Mouse (Mus musculus) midbrain, embryonic 10.5 days (tissue): ENCODE data around the gene Rap1gap. TPM values are rescaled to one million over a fixed set of nuclear protein-coding genes. Genes with fewer than 3 reads are reported as not detected.

ENCODE experiments used
- DNase-seq: peaks from one replicate; pipeline ENCODE4 v3.0.0-alpha.2; 2017; ENCODE audit warnings: low spot score
- H3K27ac ChIP-seq: fragments of 300-500 bp; sonication (generic); replicated peaks from 2 replicates; pipeline ENCODE4 v1.5.1; 2016; ENCODE audit warnings: mild to moderate bottlenecking
- H3K27me3 ChIP-seq: fragments of 300-500 bp; sonication (generic); 2 replicates; pipeline ENCODE4 v1.6.1; 2016; ENCODE audit warnings: low read depth, mild to moderate bottlenecking; ENCODE audit not compliant: poor library complexity, severe bottlenecking
- H3K36me3 ChIP-seq: fragments of 300-500 bp; sonication (generic); 2 replicates; pipeline ENCODE4 v1.6.1; 2016; ENCODE audit warnings: mild to moderate bottlenecking, moderate library complexity
- H3K4me1 ChIP-seq: fragments of 300-500 bp; sonication (generic); 2 replicates; pipeline ENCODE4 v1.6.1; 2016
- H3K4me3 ChIP-seq: fragments of 300-500 bp; sonication (generic); 2 replicates; pipeline ENCODE4 v1.5.1; 2016; ENCODE audit warnings: mild to moderate bottlenecking, moderate library complexity
- H3K9me3 ChIP-seq: fragments of 300-500 bp; sonication (generic); replicated peaks from 2 replicates; pipeline ENCODE4 v1.6.1; 2016; ENCODE audit warnings: mild to moderate bottlenecking
- WGBS: fragments of 180-500 bp; shearing (Covaris S2); methylation state at CpG from one replicate; pipeline ENCODE4 v1.1.7; 2016; 5-methylcytosine and 5-hydroxymethylcytosine counted together
- polyA plus RNA-seq: library from polyadenylated mRNA; unstranded; fragments of >200 nt; fragmentation: Nextera tagmentation; extraction: Ambion mirVana; gene quantifications from 2 replicates; pipeline ENCODE4 v1.2.1, GENCODE M21; 2016

Gene Rap1gap
- polyA plus RNA-seq, 1 experiment from 2014 or later, result 4.5 TPM

DNA sequence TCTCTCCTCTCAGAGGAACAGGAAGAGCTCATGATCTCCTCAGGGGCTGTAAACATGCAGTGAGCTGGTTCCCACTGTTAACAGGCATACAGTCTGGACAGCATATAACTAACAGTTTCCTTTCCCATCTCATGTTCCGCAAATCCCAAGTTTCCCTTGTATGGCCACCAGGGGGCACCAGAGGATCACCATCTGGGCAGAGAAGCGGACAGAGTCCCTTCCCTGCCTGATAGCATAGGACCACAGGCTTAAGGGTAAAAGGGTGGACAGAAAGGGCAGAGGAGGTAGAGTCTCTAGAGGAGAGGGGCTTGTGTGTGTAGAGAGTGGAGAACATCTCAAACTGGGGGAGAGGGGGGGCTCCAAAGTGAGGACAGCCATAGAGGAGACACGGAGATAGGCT is 65.6 kb downstream of the Rap1gap start:
- Histone ChIP-seq H3K27me3 (peaks cover 57% of the 10 kb centered on the region), H3K9me3 (no peaks in the 10 kb centered on the region), H3K36me3 (no peaks in the 10 kb centered on the region), H3K4me1 (peaks cover 43% of the 10 kb centered on the region), H3K27ac (no peak overlapping the region), H3K4me3 (no peak overlapping the region)
- 23% methylated on average over 3 of the region's 3 CpGs for WGBS
- peak; percentile 91 for DNase-seq

DNA sequence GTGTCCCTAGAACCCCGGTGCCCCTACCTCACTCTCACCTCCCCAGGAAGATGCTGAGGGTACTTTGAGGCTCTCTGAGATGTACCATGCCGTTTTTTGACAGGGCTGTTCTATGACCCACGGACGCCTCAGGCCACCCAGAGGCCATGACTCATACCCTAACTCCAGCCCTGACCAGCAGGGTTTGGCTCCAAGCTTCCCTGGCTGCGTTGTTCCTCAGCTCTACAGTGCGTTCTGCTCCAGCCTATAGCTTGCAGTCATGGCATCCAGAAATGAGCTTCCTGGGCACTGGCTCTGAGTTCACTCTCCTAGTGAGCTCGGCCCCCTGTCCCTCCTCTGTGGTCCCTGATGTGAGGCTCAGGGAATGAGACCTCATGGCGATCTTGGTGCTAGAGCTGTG is 66.2 kb downstream of the Rap1gap start:
- Histone ChIP-seq H3K36me3 (no peaks in the 10 kb centered on the region), H3K4me1 (peaks cover 43% of the 10 kb centered on the region), H3K27me3 (peaks cover 56% of the 10 kb centered on the region), H3K27ac (no peak overlapping the region), H3K4me3 (no peak overlapping the region), H3K9me3 (no peaks in the 10 kb centered on the region)
- DNase-seq, result no peak
- WGBS, result 87% methylated on average over 8 of the region's 8 CpGs

DNA sequence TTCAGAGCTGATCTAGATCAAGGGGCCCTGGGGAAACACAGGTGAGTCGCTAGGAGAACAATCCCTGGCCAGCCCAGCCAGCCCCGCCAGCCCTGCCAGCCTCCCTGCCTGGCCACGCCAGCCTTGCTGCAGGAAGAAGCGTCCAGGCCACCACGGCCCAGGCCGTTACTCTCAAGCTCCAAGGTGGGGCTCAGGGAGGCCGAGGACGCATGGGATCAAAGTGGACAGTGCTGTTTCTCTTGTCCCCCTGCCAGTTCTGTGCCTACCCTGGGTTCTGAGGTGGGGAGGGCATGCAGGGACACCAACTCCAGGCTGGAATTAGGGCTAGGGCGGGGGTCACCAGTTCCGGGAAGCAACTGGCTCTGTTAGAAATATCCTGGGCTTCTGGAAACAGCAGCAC is 67.4 kb downstream of the Rap1gap start:
- Histone ChIP-seq H3K9me3 (no peaks in the 10 kb centered on the region), H3K4me3 (no peak overlapping the region), H3K4me1 (peaks cover 48% of the 10 kb centered on the region), H3K27ac (no peak overlapping the region), H3K36me3 (no peaks in the 10 kb centered on the region), H3K27me3 (peaks cover 52% of the 10 kb centered on the region)
- WGBS, result 65% methylated on average over 10 of the region's 10 CpGs
- DNase-seq, result no peak

DNA sequence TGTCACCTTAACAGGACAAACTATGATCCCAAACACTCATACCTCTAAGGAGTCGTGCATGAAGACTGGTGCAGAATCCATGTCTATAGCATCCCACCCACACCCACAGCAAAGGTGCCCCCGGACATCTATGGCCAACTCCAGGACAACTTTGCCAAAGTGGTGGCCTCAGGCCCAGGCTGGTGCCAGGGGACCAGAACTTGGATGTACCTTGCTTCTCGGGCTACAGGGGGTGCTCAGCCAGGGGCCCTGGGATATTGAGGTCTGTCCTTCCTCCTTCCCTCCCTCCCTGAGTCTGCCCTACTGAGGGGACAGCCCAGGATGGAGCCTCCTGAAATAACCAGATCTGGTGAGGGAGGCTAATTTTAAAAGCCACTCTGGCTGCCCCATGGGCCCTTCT is 67.8 kb downstream of the Rap1gap start:
- Histone ChIP-seq H3K4me1 (peaks cover 48% of the 10 kb centered on the region), H3K27ac (no peak overlapping the region), H3K9me3 (no peaks in the 10 kb centered on the region), H3K27me3 (peaks cover 48% of the 10 kb centered on the region), H3K4me3 (no peak overlapping the region), H3K36me3 (no peaks in the 10 kb centered on the region)
- 72% methylated on average over 3 of the region's 3 CpGs for WGBS
- DNase-seq, result no peak

DNA sequence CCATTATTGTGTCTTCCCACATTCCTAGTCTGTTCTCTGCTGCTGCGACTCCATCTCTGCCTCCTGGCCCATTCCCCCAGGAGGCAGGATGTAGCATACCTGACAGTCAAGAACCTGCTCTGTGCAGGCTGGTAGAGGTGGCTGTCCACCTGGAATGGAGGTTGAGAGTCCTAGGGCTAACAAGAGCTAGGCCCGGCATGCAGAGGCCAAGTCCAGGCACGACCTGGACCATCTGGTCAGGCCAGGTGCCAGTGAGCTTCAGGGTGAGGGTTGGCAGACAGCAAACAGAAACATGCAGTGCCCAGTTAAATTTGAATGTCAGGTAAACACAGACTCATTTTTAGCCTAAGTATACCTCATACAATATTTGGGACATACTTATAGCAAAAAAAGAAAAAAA is 68.4 kb downstream of the Rap1gap start:
- H3K4me1 ChIP-seq, result peaks cover 45% of the 10 kb centered on the region
- H3K9me3 ChIP-seq, result no peaks in the 10 kb centered on the region
- DNase-seq, result no peak
- no peak overlapping the region for H3K4me3 ChIP-seq
- WGBS, result 85% methylated on average over 3 of the region's 3 CpGs
- no peaks in the 10 kb centered on the region for H3K36me3 ChIP-seq
- peaks cover 42% of the 10 kb centered on the region for H3K27me3 ChIP-seq
- H3K27ac ChIP-seq, result no peak overlapping the region

DNA sequence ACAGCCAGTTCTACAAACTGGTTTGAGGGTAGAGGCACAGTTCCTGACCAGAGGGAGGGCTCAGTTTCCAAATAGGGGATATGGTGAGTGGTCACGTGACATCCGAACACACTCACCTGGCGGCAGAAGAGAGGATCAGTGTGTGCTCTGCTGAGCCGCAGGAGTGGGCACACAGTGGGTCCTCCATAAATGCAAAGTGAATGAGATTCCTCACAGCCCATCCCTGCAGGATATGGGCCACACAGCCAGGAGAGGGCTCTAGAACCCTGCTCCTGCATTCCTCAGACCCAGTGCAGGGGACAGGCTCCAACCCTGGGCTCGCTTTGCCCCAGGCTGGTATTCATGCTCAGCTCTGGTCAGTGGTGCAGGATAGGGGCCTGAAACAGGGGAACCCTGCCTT is 68.9 kb downstream of the Rap1gap start:
- Histone ChIP-seq H3K4me1 (peaks cover 40% of the 10 kb centered on the region), H3K9me3 (no peaks in the 10 kb centered on the region), H3K4me3 (no peak overlapping the region), H3K36me3 (no peaks in the 10 kb centered on the region), H3K27me3 (peaks cover 37% of the 10 kb centered on the region), H3K27ac (no peak overlapping the region)
- 70% methylated on average over 5 of the region's 5 CpGs for WGBS
- DNase-seq, result no peak

DNA sequence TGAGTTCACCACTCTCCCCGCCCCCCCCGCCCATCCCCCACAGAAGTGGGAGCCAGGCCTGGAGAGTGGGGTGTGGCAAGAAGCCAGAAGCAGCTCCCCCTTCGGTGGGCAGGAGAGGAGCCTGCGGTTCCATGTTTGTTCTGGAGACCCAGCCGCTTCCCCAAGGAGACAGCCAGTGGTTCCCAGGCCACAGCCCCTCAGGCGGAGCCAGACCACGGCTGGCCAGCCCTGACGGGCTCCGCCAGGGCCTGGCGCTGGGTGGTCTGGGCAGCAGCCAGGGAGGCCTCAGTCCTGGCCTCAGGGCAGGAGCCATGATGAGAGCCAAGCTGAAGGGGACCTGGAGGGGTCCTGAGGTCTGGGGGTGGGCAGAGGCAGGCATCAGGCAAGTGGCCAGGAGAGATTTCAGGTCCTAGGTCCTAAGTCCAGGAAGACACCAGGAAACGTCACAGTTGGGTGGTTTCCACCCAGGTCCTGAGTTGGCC is 71.7 kb downstream of the Rap1gap start:
- H3K27me3 ChIP-seq, result peaks cover 18% of the 10 kb centered on the region
- no peak overlapping the region for H3K4me3 ChIP-seq
- H3K9me3 ChIP-seq, result no peaks in the 10 kb centered on the region
- H3K4me1 ChIP-seq, result peaks cover 35% of the 10 kb centered on the region
- WGBS, result 55% methylated on average over 11 of the region's 11 CpGs
- peak overlapping the region; percentile 83 for H3K27ac ChIP-seq
- DNase-seq, result peak; percentile 42
- H3K36me3 ChIP-seq, result no peaks in the 10 kb centered on the region

DNA sequence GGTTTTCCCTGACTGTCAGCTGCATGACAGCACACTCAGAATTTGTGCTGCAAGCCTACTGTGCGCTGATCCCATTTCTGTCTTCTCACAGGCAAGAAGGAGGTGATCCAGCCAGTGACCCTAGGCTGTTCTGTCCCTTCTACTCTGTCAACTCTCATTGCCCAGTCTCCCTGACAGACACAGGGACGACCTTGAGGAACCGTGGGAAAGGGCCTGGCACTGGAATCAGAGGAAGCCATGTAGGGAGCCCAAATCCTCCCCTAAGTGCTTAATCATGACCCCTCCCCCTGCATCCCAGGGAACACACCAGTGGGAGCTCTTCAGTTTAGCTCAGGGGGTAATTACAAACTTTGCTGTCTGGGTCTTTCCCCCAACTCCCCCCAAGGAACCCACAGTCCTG is 73.2 kb downstream of the Rap1gap start:
- no peaks in the 10 kb centered on the region for H3K9me3 ChIP-seq
- H3K27ac ChIP-seq, result no peak overlapping the region; the same call in none of the 2 replicates
- 72% methylated on average over 3 of the region's 3 CpGs for WGBS

DNA sequence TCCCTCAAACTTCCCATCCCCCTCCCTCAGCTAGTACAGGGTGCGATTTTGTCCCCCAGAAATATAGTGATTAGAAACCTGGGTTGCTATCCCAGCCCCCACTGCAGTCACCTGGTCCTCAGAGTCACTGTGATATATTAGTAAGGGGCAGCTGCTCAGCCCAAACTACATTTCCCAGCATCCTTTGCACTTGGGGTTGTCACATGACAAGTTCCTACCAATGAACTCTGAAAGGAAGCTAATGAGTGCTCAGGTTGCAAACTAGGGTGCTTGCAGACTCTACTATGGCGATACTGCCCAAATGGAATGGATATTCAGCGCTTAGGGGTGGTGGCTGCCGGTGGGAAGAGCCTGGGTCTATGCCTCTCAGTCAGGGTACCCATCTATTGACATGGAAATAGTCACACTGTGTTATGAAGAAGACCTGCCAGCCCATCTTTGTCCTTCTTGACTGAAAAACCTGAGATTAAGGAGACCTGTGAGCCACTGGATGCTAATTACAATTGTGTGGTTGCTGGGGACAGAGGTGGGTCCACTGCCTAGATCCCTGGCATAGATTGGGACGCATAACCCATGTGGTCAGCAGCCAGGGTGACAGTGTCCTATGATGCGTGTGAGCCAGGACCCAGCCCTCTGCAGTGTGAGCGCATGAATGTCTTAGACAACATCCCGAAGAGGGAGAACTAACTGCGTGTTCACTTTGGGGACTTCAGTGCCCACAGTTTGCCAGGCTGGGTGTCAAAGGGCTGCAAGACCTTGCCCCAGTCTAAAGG is 74.8 kb downstream of the Rap1gap start:
- H3K27ac ChIP-seq, result peak overlapping the region; percentile 69
- no peaks in the 10 kb centered on the region for H3K36me3 ChIP-seq
- H3K27me3 ChIP-seq, result no peaks in the 10 kb centered on the region
- DNase-seq, result peak; percentile 52
- H3K9me3 ChIP-seq, result no peaks in the 10 kb centered on the region
- whole genome bisulfite sequencing, result 51% methylated on average over 9 of the region's 9 CpGs
- peak overlapping the region; percentile 31 for H3K4me3 ChIP-seq
- peaks cover 40% of the 10 kb centered on the region for H3K4me1 ChIP-seq

More for the DNA sequence above, 73.2 kb downstream of the Rap1gap start:
- Histone ChIP-seq H3K36me3 (no peaks in the 10 kb centered on the region), H3K4me1 (peaks cover 35% of the 10 kb centered on the region), H3K4me3 (no peak overlapping the region), H3K27me3 (0 out of 2 replicates have a peak, but pooled peaks cover 3% of the 10 kb centered on the region)
- DNase-seq, result no peak

DNA sequence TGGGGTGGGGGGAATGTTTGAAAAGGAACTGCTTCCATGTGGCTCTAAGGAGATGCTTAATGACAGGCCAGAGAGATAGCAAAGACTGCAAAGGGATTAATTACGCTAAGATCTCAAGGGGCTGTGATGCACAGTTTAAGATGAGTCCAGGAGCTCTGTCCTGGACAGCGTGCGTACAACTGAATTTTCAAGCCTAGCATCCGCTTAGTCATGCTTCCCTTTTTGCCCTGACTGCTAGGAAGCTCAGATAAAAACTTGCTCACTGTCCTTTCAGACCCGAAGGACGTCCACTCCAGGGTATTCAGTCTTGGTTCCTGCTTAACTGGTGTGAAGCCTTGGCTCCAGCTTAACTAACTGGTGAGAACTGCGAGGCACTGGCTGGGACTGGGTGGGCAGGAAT is 75.8 kb downstream of the Rap1gap start:
- Histone ChIP-seq H3K4me3 (no peak overlapping the region), H3K36me3 (peaks cover under 1% of the 10 kb centered on the region; the same call in 1 of the 2 replicates), H3K4me1 (peaks cover 40% of the 10 kb centered on the region), H3K9me3 (no peaks in the 10 kb centered on the region), H3K27me3 (no peaks in the 10 kb centered on the region), H3K27ac (no peak overlapping the region)
- DNase-seq, result no peak
- 91% methylated on average over 7 of the region's 7 CpGs for WGBS

DNA sequence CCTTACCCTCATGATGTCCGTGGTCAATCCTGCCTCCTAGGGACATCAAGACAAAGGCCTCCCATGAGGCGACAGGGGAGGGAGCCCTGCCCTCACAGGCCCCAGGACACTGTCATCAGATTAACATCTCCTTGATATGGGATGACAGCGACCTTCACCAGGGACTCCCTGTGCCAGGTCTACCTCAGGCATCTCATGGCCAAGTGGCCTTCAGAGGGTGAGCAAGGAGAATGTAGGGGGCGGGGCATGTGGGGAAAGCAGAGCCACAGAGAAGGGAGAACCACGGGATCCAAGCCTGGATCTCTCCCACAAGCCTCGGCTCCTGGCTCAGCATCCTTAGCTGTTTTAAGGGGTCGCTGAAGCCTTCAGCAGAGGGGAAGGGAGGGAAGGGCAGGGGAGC is 79.3 kb downstream of the Rap1gap start:
- Histone ChIP-seq H3K27ac (peak overlapping the region; percentile 61; the same call in 1 of the 2 replicates), H3K4me3 (no peak overlapping the region), H3K4me1 (peaks cover 19% of the 10 kb centered on the region), H3K9me3 (no peaks in the 10 kb centered on the region), H3K36me3 (peaks cover 23% of the 10 kb centered on the region), H3K27me3 (no peaks in the 10 kb centered on the region)
- WGBS, result 57% methylated on average over 7 of the region's 7 CpGs
- DNase-seq, result no peak

DNA sequence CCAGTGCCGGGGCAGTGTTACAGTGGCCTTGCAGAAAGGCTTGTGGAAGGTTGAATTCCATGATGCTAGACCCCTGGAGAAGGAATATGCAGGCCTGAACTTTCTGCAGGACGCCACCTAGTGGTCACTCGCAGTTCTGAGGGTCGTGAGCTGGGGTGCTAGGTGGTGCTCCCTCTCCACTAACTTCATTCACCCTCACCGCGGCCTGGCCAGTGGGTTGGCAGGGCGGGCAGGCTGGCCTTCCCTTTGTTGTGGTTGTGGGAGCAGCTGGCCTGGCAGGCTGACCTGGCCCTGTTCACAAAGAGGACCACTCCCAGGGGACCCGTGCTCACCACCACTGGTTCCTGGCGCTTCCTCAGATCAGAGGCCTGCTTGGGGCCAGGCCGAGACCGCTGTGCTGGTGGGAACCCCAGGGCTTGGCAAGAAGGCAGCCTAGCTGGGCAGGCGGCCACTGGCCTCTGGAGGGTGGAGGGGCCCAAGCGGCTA is 80.0 kb downstream of the Rap1gap start:
- Histone ChIP-seq H3K9me3 (no peaks in the 10 kb centered on the region), H3K27ac (peak overlapping the region; percentile 68), H3K36me3 (peaks cover 23% of the 10 kb centered on the region), H3K4me1 (peaks cover 12% of the 10 kb centered on the region), H3K27me3 (no peaks in the 10 kb centered on the region), H3K4me3 (no peak overlapping the region)
- DNase-seq, result peak; percentile 43
- WGBS, result 62% methylated on average over 13 of the region's 13 CpGs

DNA sequence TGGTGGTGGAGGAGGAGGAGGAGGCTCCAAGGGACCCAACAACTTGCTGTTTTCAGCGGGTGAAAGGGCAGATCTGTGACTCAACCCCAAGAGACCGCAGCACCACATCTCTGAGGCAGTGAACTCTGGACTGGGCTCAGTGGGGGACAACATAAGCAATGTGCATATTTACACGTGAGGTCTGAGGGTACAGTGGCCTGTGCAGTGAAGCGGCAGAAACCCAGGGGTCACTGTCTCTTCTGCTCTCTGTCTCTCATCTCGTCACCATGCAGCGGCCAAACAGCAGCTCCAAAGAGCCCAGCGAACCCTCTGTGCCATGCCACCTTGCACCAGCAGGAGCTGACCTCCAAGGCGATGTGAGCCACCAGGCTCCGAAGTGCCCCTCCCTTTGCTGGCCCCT is 82.6 kb downstream of the Rap1gap start:
- Histone ChIP-seq H3K27ac (no peak overlapping the region), H3K4me1 (peaks cover 22% of the 10 kb centered on the region), H3K9me3 (no peaks in the 10 kb centered on the region), H3K4me3 (no peak overlapping the region), H3K36me3 (peaks cover 24% of the 10 kb centered on the region), H3K27me3 (no peaks in the 10 kb centered on the region)
- WGBS, result 86% methylated on average over 9 of the region's 9 CpGs
- no peak for DNase-seq
